ENCODE assay signal across 7 mouse cellular contexts in the genomic region with DNA sequence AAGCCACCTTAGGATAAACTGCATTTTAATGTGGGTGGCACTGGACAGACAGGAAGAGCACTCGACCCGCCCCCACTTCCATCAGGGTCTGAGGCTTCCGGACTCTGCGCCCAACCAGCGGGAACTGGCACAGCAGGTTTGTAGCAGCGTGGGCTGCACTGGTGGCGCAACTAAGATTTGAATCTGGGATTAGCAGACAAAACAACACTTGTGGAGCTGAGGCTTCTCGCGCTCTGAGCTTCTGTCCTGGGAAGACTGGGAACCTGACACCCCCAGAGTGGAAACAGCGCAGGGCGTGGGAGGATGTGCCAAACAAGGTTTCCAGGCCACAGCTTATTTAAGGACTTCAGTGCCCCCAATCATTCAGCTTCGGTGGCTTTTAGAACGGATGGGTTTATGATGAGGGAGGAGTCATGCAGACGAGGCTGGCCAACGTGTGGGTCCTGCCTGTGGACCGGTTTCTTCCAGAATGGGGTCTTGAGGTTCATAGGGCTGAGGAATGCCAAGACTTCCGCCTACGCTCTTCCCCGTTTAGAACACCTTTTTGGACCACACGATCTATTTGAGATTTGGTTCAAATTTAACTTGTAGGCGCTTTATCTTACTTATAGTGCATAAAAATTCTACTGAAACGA. TPM values are rescaled to one million over a fixed set of nuclear protein-coding genes. Genes with fewer than 3 reads are reported as not detected.
DNase-seq lines count a peak whose midpoint lies in the region; ATAC-seq and TF ChIP-seq lines count a peak whose summit lies in the region.

No protein-coding gene starts in this region.

- H3K27ac ChIP-seq in liver, embryonic 11.5 days (ENCODE audit: low read depth, low read length), result no peak overlapping the region
- H3K27ac ChIP-seq in liver, embryonic 12.5 days, result no peak overlapping the region
- H3K27ac ChIP-seq in ES-E14 (ENCODE audit: insufficient read depth, low read depth, low read length, poor library complexity, severe bottlenecking), result no peak overlapping the region
- peak overlapping the region; percentile 70 for H3K27ac ChIP-seq in embryonic facial prominence, embryonic 10.5 days (replicated peaks)

- no peaks in the 10 kb centered on the region for H3K27me3 ChIP-seq in liver, embryonic 11.5 days (replicated peaks; ENCODE audit: control insufficient read depth, insufficient read depth, low read length)
- no peaks in the 10 kb centered on the region for H3K27me3 ChIP-seq in liver, embryonic 12.5 days (replicated peaks)
- H3K27me3 ChIP-seq in embryonic facial prominence, embryonic 10.5 days (replicated peaks; ENCODE audit: low read depth, poor library complexity, severe bottlenecking), result no peaks in the 10 kb centered on the region

- H3K4me3 ChIP-seq in liver, embryonic 11.5 days (ENCODE audit: low read depth, low read length), result no peak overlapping the region
- no peak overlapping the region for H3K4me3 ChIP-seq in liver, embryonic 12.5 days
- H3K4me3 ChIP-seq in ES-E14 (ENCODE audit: insufficient read depth in 1 of 2, low read depth in 1 of 2, low read length in 2 of 2, poor library complexity in 1 of 2, severe bottlenecking in 1 of 2), result peak overlapping the region in 1 of 2 experiments; percentile 31; a peak in 1 of 4 replicates
- H3K4me3 ChIP-seq in embryonic facial prominence, embryonic 10.5 days, result no peak overlapping the region

- H3K4me1 ChIP-seq in liver, embryonic 11.5 days (replicated peaks; ENCODE audit: control insufficient read depth, insufficient read depth, low read length), result no peaks in the 10 kb centered on the region; the same call in 1 of the 2 replicates
- H3K4me1 ChIP-seq in liver, embryonic 12.5 days, result 0 out of 2 replicates have a peak, but pooled peaks cover 5% of the 10 kb centered on the region
- H3K4me1 ChIP-seq in ES-E14 (ENCODE audit: control insufficient read depth in 2 of 2, insufficient read depth in 2 of 2, low read length in 2 of 2, poor library complexity in 1 of 2), result peaks cover 3 to 5% of the 10 kb centered on the region in 2 experiments; a peak in 2 of 4 replicates
- peaks cover 9% of the 10 kb centered on the region for H3K4me1 ChIP-seq in embryonic facial prominence, embryonic 10.5 days

- H3K36me3 ChIP-seq in liver, embryonic 11.5 days (ENCODE audit: control insufficient read depth, insufficient read depth, low read length), result no peaks in the 10 kb centered on the region
- no peaks in the 10 kb centered on the region for H3K36me3 ChIP-seq in liver, embryonic 12.5 days
- H3K36me3 ChIP-seq in ES-E14 (ENCODE audit: control insufficient read depth, insufficient read depth, low read length, poor library complexity, severe bottlenecking), result no peaks in the 10 kb centered on the region
- no peaks in the 10 kb centered on the region for H3K36me3 ChIP-seq in embryonic facial prominence, embryonic 10.5 days (replicated peaks)

- in situ Hi-C loops in ES-E14 (cut with MboI; ENCODE audit: low sequenced_read_pairs in 2 of 2, unreplicated experiment in 2 of 2), result no loop called here

- 0 out of 2 replicates have a peak, but pooled peaks have one; percentile 29 for ATAC-seq in liver, embryonic 11.5 days (replicated peaks; ENCODE audit: low FRiP score)
- ATAC-seq in liver, embryonic 12.5 days, result no peak
- no peak for ATAC-seq in inflammation-experienced regulatory T-cells, adult 6 months

- WGBS in liver, embryonic 11.5 days, result 54% methylated on average over 22 of the region's 22 CpGs
- WGBS in liver, embryonic 12.5 days (ENCODE audit: insufficient replicate concordance), result 49% methylated on average over 22 of the region's 22 CpGs
- 65% methylated on average over 22 of the region's 22 CpGs for WGBS in embryonic facial prominence, embryonic 10.5 days

- no peaks in the 10 kb centered on the region for H3K9me3 ChIP-seq in liver, embryonic 11.5 days (ENCODE audit: control insufficient read depth, low read length)
- H3K9me3 ChIP-seq in liver, embryonic 12.5 days (replicated peaks), result no peaks in the 10 kb centered on the region
- H3K9me3 ChIP-seq in ES-E14 (ENCODE audit: control insufficient read depth, insufficient read depth, low read depth, low read length), result no peaks in the 10 kb centered on the region
- H3K9me3 ChIP-seq in embryonic facial prominence, embryonic 10.5 days, result no peaks in the 10 kb centered on the region

- H3K4me2 ChIP-seq in liver, embryonic 11.5 days, result 0 out of 2 replicates have a peak overlapping the region, but pooled peaks have one; percentile 16
- H3K4me2 ChIP-seq in liver, embryonic 12.5 days, result no peak overlapping the region

- no peak overlapping the region for H3K9ac ChIP-seq in liver, embryonic 11.5 days (ENCODE audit: low read depth, low read length)
- H3K9ac ChIP-seq in liver, embryonic 12.5 days, result no peak overlapping the region
- peak overlapping the region; percentile 26; the same call in 1 of the 2 replicates for H3K9ac ChIP-seq in ES-E14 (ENCODE audit: insufficient read depth, low read depth, low read length, poor library complexity, severe bottlenecking)

- no peak for DNase-seq in liver, embryonic 11.5 days (ENCODE audit: low spot score)
- DNase-seq in ES-E14 (ENCODE audit: low read depth, low spot score), result no peak
- DNase-seq in embryonic facial prominence, embryonic 10.5 days (ENCODE audit: low spot score), result peak; percentile 40
- peak; percentile 15 for DNase-seq in lung, postnatal 36 days
- DNase-seq in cerebellum, adult 9-10 months, result no peak

TF ChIP-seq in ES-E14, 5 proteins besides CTCF, POLR2A, EP300 and RAD21:
- TF ChIP-seq HCFC1 (IDR thresholded peaks at IDR 0.05; ENCODE audit: borderline replicate concordance, insufficient read depth, low read length) (no peak), CHD2 (IDR thresholded peaks at IDR 0.05; ENCODE audit: low read depth, low read length) (no peak), MAFK (IDR thresholded peaks at IDR 0.05; ENCODE audit: insufficient read depth, low read depth, low read length) (no peak), ZC3H11A (IDR thresholded peaks at IDR 0.05; ENCODE audit: borderline replicate concordance, low read depth, low read length) (no peak), ZNF384 (IDR thresholded peaks at IDR 0.05; ENCODE audit: low read depth, low read length) (no peak)

RNA-seq across cellular contexts. Expression of gene Nudt4, which starts 41.1 kb away (rescaled TPM):
- polyA plus RNA-seq in liver, embryonic 11.5 days (2014; fragmentation: Nextera tagmentation; extraction: Ambion mirVana), result 95.8 and 97.9 TPM in 2 replicates
- 130 and 134 TPM in 2 replicates for polyA plus RNA-seq in liver, embryonic 12.5 days (2016; fragmentation: Nextera tagmentation; extraction: Ambion mirVana)
- 61.5 and 92.4 TPM in 2 replicates for total RNA-seq in ES-E14 (2012; rRNA removed)
- polyA plus RNA-seq in embryonic facial prominence, embryonic 10.5 days (2016; fragmentation: Nextera tagmentation; extraction: Ambion mirVana), result 79.4 and 82.9 TPM in 2 replicates
- polyA plus RNA-seq in inflammation-experienced regulatory T-cells, adult 6 months (2017; shearing (Covaris generic)), result 10 to 100 TPM in 2 of 3 experiments, 1 to 10 TPM in 1; 9.7 to 17.0 (median 12.9) TPM

Comparison
In these comparisons a context has a peak if more than half of its experiments do, and no peak if none do; other contexts are left out.
1. DNase-seq: peak in embryonic facial prominence, embryonic 10.5 days (single experiment) and lung, postnatal 36 days (single experiment); none in liver, embryonic 11.5 days (single experiment), ES-E14 (single experiment) and cerebellum, adult 9-10 months (single experiment).